Mouse (Mus musculus) C2C12 (cell line): ENCODE measurements around the gene Laptm5. TPM values are rescaled to one million over a fixed set of nuclear protein-coding genes. Genes with fewer than 3 reads are reported as not detected.

Experiments
- H3K27me3 ChIP-seq: one replicate; pipeline ENCODE4 v1.6.1; 2011; ENCODE audit not compliant: control insufficient read depth, insufficient read depth, insufficient read length
- H3K36me3 ChIP-seq: one replicate; pipeline ENCODE4 v1.6.1; 2011; ENCODE audit not compliant: control insufficient read depth, insufficient read depth
- H3K4me3 ChIP-seq: one replicate; pipeline ENCODE4 v1.5.1; 2011; ENCODE audit warnings: mild to moderate bottlenecking, control low read depth; ENCODE audit not compliant: poor library complexity, insufficient read depth, severe bottlenecking
- H3K79me2 ChIP-seq: one replicate; pipeline ENCODE4 v1.6.1; 2011; ENCODE audit not compliant: control insufficient read depth, insufficient read depth
- H3K79me3 ChIP-seq: one replicate; pipeline ENCODE4 v1.6.1; 2011; ENCODE audit warnings: low read depth, control low read depth
- H3ac ChIP-seq: one replicate; pipeline ENCODE3; 2011; ENCODE audit warnings: low read depth; ENCODE audit not compliant: control insufficient read depth, insufficient read length
- CEBPB ChIP-seq: IDR thresholded peaks from one replicate; pipeline ENCODE4 v1.6.1; 2011; ENCODE audit warnings: low read depth, mild to moderate bottlenecking, control low read depth, moderate library complexity
- CTCF ChIP-seq: IDR thresholded peaks from one replicate; pipeline ENCODE4 v1.5.1; 2011; ENCODE audit not compliant: control insufficient read depth, insufficient read depth, insufficient read length
- FOSL1 ChIP-seq: IDR thresholded peaks from one replicate; pipeline ENCODE4 v1.8.0; 2011; ENCODE audit warnings: mild to moderate bottlenecking, low read length; ENCODE audit not compliant: poor library complexity, insufficient read depth, severe bottlenecking
- MAX ChIP-seq: IDR thresholded peaks from one replicate; pipeline ENCODE4 v1.6.1; 2011; ENCODE audit warnings: mild to moderate bottlenecking, control low read depth
- MYOD1 ChIP-seq: IDR thresholded peaks from one replicate; pipeline ENCODE4 v1.6.1; 2011; ENCODE audit warnings: low read depth; ENCODE audit not compliant: control insufficient read depth, insufficient read length
- MYOG ChIP-seq: IDR thresholded peaks from one replicate; pipeline ENCODE4 v1.6.1; 2011; ENCODE audit not compliant: control insufficient read depth, insufficient read length; ENCODE audit errors: extremely low read depth
- USF1 ChIP-seq: IDR thresholded peaks from one replicate; pipeline ENCODE4 v1.6.1; 2011; ENCODE audit warnings: low read depth, mild to moderate bottlenecking, control low read depth, moderate library complexity
- polyA plus RNA-seq: library from polyadenylated mRNA; unstranded; fragments of >200 nt; fragmentation: generic; extraction: Trizol; gene quantifications from one replicate; pipeline ENCODE4 v1.2.1, GENCODE M21; 2012; ENCODE audit warnings: missing spikeins

The Laptm5 gene
- polyA plus RNA-seq, 1 experiment, result 0.08 TPM

DNA sequence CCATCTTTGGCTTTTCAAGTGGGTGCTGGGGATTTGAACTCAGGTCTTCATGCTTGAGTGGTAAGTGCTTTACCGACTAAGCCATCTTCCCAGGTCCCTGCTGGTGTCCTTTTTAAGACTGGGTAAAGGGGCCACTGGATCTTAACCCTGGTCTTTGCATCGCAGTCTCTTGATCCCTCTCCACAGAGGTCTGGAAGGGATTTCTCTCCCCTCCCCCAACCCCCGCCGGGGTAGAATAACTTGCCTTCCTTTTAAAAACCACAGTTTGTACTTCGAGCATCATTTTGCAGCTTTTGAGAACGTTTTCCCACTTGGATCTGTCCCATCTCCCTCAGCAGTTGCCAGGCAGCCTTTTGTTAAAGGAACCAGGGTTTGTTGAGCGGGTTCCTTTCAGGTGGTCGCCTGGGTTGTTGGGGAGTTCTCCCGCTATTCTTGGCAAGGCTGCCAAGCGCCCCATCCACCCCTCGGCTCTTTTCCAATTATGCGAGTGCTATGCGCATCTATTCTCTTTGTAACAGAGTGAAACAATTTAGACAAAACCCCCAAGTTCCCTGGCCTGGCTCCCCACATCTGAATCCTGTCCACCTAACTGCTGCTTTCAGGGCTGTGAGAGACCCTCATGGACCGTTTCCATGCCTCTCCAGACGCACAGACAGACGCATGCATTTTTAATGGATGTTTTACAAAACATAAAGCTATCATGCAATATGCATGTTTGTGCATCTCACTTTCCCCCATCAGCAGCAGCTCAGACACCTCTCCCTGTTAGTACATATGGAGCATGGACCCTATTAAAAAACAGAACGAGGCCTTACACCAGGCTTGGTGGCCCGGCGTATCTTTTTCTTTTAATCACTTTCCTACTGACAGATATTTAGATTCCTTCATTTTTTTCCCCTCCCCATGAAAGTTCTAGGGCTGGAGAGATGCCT is 60.7 kb downstream of the Laptm5 start:
- H3K4me3 ChIP-seq, result no peak overlapping the region
- TF ChIP-seq MAX (no peak), MYOD1 (no peak), CTCF (no peak)
- peaks cover 51% of the 10 kb centered on the region for H3K27me3 ChIP-seq
- H3K36me3 ChIP-seq, result no peaks in the 10 kb centered on the region
- H3K79me3 ChIP-seq, result no peaks in the 10 kb centered on the region
- no peaks in the 10 kb centered on the region for H3K79me2 ChIP-seq
- no peak overlapping the region for H3ac ChIP-seq

DNA sequence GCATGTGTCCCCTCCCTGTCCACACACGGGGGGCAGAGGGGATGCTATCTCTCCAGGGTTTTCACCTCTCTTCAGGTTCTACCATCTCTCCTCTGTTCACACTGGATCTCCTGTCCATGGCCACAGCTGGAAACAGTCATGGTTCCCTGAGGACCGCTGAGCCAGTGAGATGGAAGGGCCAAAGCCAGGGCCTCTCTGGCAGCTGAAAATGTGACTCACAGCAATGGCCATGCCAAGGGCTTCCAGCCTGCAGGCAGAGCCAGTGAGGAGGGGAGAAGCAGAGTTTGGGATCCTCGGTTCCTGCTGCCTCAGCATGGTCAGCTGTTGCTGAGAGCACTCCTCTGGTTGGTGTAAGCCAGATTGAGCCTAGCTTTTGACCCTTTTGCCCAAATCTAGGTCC is 66.1 kb downstream of the Laptm5 start:
- Histone ChIP-seq H3K27me3 (peaks cover 36% of the 10 kb centered on the region), H3K36me3 (no peaks in the 10 kb centered on the region), H3ac (no peak overlapping the region), H3K79me2 (no peaks in the 10 kb centered on the region), H3K4me3 (no peak overlapping the region), H3K79me3 (no peaks in the 10 kb centered on the region)
- TF ChIP-seq FOSL1, result no peak
- TF ChIP-seq MYOD1, result no peak
- TF ChIP-seq CTCF, result no peak
- TF ChIP-seq MYOG, result no peak
- no peak for TF ChIP-seq USF1
- no peak for TF ChIP-seq CEBPB
- no peak for TF ChIP-seq MAX

DNA sequence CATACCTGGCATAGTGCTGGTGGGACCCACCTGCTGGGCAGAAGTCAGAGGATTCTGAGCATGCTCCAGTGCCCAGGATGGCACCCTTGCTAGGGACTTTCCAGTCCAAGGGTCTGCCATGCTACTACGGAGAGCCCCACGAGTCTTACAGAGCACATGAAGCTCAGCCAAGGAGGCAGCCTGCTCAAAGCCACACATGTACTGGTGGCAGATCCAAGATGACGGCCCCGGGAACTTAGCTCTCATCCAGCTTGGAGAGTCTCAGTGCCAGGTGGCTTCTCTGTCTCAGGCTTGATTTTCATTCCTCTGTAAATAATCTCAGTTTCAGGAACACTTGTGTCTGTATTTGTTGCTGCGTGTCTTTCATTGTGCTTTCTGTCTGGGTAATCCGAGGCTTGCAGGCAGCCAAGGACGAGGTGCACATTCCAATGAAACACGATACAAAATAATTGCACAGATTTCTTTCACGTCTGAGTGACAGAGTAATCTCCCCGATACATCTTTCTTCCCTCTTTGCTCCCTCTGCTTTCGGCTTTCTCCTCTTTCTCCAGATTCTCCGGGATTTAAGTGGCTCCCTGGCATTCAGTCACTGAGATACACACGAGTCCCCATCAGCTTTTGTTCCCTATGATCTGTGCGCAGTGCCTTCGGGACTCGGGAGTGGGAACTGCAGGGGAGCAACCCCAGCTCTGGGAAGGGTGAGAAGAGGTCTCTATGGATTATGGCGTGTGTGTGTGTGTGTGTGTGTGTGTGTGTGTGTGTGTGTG is 71.7 kb downstream of the Laptm5 start:
- Histone ChIP-seq H3ac (no peak overlapping the region), H3K79me2 (no peaks in the 10 kb centered on the region), H3K4me3 (no peak overlapping the region), H3K79me3 (no peaks in the 10 kb centered on the region), H3K27me3 (peaks cover 8% of the 10 kb centered on the region), H3K36me3 (no peaks in the 10 kb centered on the region)
- no peak for TF ChIP-seq CEBPB
- no peak for TF ChIP-seq CTCF
- no peak for TF ChIP-seq MAX
- no peak for TF ChIP-seq MYOD1
- TF ChIP-seq FOSL1, result no peak
- TF ChIP-seq MYOG, result no peak
- TF ChIP-seq USF1, result no peak

Other genes starting within 250 kb of the Laptm5 start
- gene Pum1, start 249.8 kb upstream of the Laptm5 start, polyA plus RNA-seq, result 26.2 TPM
- 63.6 TPM for gene Sdc3, start 120.6 kb upstream of the Laptm5 start, polyA plus RNA-seq
- not detected for gene Matn1, start 31.3 kb downstream of the Laptm5 start, polyA plus RNA-seq